Mouse (Mus musculus) lung, embryonic 16.5 days (tissue): ENCODE measurements around the gene Ociad2. TPM values are rescaled to one million over a fixed set of nuclear protein-coding genes. Genes with fewer than 3 reads are reported as not detected.
A peak's percentile ranks its signal among the peaks of the same experiment; 100 is the strongest.

ENCODE experiments used
- ATAC-seq: fragments of 200-750 bp; cut with Nextera tagmentation; 2 replicates; pipeline ENCODE4 v1.8.0; 2017; ENCODE audit warnings: low read depth, mild to moderate bottlenecking, moderate library complexity
- H3K27ac ChIP-seq: fragments of 300-500 bp; sonication (generic); 2 replicates; pipeline ENCODE4 v1.5.1; 2014; ENCODE audit warnings: mild to moderate bottlenecking, control low read depth, low read length
- H3K27me3 ChIP-seq: fragments of 300-500 bp; sonication (generic); 2 replicates; pipeline ENCODE4 v1.6.1; 2014; ENCODE audit warnings: low read depth, low read length, mixed read lengths; ENCODE audit not compliant: control insufficient read depth, insufficient read depth
- H3K36me3 ChIP-seq: fragments of 300-500 bp; sonication (generic); 2 replicates; pipeline ENCODE4 v1.6.1; 2014; ENCODE audit warnings: low read length; ENCODE audit not compliant: control insufficient read depth, insufficient read depth
- H3K4me1 ChIP-seq: fragments of 300-500 bp; sonication (generic); replicated peaks from 2 replicates; pipeline ENCODE4 v1.6.1; 2014; ENCODE audit warnings: low read length, mixed read lengths; ENCODE audit not compliant: control insufficient read depth, insufficient read depth
- H3K4me2 ChIP-seq: fragments of 300-500 bp; sonication (generic); 2 replicates; pipeline ENCODE4 v1.6.1; 2014; ENCODE audit warnings: low read depth, low read length, control low read depth
- H3K4me3 ChIP-seq: fragments of 300-500 bp; sonication (generic); 2 replicates; pipeline ENCODE4 v1.5.1; 2014; ENCODE audit warnings: mild to moderate bottlenecking, low read length, control low read depth
- H3K9ac ChIP-seq: fragments of 300-500 bp; sonication (generic); 2 replicates; pipeline ENCODE4 v1.6.1; 2014; ENCODE audit warnings: low read length, control low read depth
- H3K9me3 ChIP-seq: fragments of 300-500 bp; sonication (generic); 2 replicates; pipeline ENCODE4 v1.6.1; 2016; ENCODE audit warnings: low read length; ENCODE audit not compliant: control insufficient read depth
- WGBS: fragments of 180-500 bp; shearing (Covaris S2); extraction: QIAGEN DNeasy Blood & Tissue Kit; methylation state at CpG from one replicate; pipeline ENCODE4 v1.1.7; 2014; 5-methylcytosine and 5-hydroxymethylcytosine counted together
- polyA plus RNA-seq: library from polyadenylated mRNA; unstranded; fragments of >200 nt; fragmentation: Nextera tagmentation; extraction: Ambion mirVana; gene quantifications from 2 replicates; pipeline ENCODE4 v1.2.1, GENCODE M21; 2015

Ociad2 gene
- 43.5 and 53.4 TPM in 2 replicates for polyA plus RNA-seq

DNA sequence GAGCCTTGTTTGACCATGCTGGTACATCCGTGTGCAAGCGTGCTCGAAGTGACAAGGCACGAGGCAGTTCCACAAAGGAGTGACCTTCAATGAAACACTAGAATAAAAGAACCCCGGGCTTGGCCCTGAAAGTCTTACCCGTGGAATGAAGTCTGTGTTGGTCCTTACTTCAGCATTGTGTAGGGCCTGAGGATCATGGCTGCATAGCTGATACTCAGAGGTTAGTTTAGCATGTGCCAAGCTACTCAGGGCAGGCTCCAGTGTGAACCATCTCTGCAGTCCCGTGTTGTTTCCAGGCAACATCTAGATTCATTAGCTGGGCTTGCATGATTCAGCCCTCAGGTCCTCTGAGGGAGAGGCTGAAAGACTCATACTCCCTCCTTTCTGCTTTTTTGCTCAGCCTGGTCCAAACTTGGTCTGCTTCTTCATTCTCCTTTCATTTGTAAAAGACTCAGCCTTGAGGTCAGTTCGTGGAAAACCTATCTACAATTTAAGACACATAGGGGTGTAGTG is at the start of gene Ociad2:
TSS of gene Ociad2 (minus strand) at position 306 of the 513 bp plus-strand sequence.
- H3K27me3 ChIP-seq, result no peaks in the 10 kb centered on the region; the same call in 1 of the 2 replicates
- no peaks in the 10 kb centered on the region for H3K9me3 ChIP-seq
- no peak within 1 kb of the TSS for H3K4me3 ChIP-seq
- no peak within 1 kb of the TSS for H3K9ac ChIP-seq
- H3K36me3 ChIP-seq, result no peaks in the 10 kb centered on the region
- no peak within 1 kb of the TSS for H3K4me2 ChIP-seq
- peaks cover 2% of the 10 kb centered on the region; the same call in 1 of the 2 replicates for H3K4me1 ChIP-seq
- no peak within 1 kb of the TSS for H3K27ac ChIP-seq
- 77% methylated on average over 8 of the region's 8 CpGs for WGBS
- ATAC-seq, result no peak

DNA sequence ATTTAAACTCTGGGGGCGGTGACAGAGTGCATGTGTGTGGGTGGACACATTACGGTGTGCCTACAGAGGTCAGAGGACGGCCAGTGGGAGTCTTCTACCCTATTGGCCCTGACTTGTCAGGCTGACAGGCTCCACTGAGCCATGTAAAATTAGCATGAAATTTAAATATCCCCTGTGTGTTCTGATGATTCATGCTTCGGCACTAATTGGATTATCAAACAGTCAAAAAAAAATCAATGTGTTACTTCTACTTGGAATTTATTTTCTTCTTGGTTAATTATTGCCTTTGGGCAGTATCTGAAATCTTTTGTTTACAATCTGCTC is 42.8 kb upstream of the Ociad2 start:
- Histone ChIP-seq H3K4me1 (no peaks in the 10 kb centered on the region), H3K27ac (no peak overlapping the region), H3K9ac (no peak overlapping the region), H3K36me3 (no peaks in the 10 kb centered on the region), H3K4me2 (no peak overlapping the region), H3K4me3 (no peak overlapping the region), H3K27me3 (no peaks in the 10 kb centered on the region), H3K9me3 (no peaks in the 10 kb centered on the region)
- WGBS, result 64% methylated on average over 4 of the region's 4 CpGs
- ATAC-seq, result no peak

DNA sequence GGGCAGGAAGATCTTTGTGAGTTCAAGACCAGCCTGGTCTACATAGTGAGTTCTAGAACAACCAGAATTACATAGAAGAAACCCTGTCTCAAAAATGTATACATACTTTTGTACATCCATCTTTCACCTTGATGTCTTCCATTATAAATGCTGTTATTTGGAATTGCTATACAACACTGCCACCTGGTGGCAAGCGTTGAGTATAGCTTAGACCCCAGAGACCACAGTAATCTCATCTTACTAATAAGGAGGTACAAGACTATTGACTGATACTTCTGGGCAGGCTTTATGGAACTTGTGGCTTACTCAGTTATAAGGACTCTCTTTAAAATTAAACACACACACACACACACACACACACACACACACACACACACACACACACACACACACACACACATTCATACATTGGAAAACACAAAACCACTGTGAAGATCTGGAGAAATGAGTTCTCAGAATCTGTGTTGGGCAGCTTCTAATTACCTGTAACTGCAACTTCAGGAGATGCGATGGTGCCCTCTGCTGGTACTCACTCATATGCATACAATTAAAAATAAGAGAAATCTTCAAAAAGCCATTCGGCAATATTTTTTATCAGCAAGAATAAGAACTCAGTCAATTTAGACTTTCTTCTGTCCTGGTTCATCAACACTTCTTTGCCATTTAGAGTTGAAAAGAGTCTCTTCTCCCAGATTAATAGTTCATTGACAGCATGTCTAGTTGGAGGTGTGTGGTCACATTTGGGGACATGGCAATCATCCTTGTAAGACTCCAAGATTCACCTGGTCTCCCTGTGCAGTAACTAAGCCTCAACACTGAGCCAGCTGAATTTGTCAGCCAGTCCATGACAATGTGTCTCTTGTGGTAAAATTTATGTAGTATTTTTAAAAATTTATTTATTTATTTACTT is 42.2 kb upstream of the Ociad2 start:
- no peak for ATAC-seq
- Histone ChIP-seq H3K9ac (no peak overlapping the region), H3K9me3 (no peaks in the 10 kb centered on the region), H3K27me3 (no peaks in the 10 kb centered on the region), H3K27ac (no peak overlapping the region), H3K4me2 (no peak overlapping the region), H3K4me1 (no peaks in the 10 kb centered on the region), H3K36me3 (no peaks in the 10 kb centered on the region), H3K4me3 (no peak overlapping the region)
- 25% methylated on average over 3 of the region's 3 CpGs for WGBS

DNA sequence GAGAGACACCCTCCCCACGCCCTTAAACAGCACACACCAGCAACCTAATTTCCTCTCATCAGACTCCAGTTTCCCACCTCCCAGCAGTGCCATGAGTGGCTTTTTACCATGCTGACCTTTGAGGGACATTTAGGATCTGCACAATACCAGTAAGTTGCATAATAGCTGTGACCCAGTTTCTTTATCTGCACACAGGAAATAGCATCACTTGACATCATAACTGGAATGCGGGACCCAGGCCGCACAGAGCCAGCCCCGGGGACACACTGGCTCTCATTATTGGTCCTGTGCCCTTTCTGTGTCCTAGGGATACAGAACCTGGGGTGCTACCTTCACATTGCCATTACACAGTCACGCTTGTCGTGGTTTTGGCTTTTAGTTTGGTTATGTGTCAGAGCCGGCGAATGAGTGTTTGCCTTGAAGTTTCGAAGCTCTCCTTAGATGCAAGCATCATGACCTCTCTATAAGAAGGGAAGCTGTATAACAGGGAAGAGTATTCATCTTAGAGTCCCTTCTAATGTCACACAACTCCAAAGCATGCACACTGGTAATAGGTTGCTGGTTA is 41.2 kb upstream of the Ociad2 start:
- no peak overlapping the region for H3K4me2 ChIP-seq
- WGBS, result 62% methylated on average over 9 of the region's 9 CpGs
- ATAC-seq, result no peak

DNA sequence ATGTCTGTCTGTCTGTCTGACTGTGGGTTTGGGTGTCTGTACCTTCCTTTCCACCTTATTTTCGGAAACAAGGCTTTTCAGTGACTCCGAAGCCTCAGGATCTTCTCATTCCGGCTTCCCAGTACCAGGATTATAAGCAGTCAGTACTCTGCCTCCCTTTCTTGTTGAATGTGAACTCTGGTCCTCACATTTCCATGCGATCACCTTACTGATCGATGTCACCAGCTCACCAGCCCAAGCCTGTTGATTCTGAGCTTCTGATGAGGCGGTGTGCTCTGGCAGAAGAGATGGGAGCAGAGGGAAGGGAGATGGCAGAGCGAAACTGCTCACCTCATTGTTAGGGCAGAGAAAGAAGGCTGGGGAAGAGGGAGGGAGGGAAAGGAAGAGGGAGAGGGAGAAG is 40.7 kb upstream of the Ociad2 start:
- H3K36me3 ChIP-seq, result no peaks in the 10 kb centered on the region
- no peaks in the 10 kb centered on the region for H3K4me1 ChIP-seq
- H3K4me3 ChIP-seq, result no peak overlapping the region
- H3K9me3 ChIP-seq, result no peaks in the 10 kb centered on the region
- H3K27ac ChIP-seq, result no peak overlapping the region
- no peak overlapping the region for H3K9ac ChIP-seq
- no peaks in the 10 kb centered on the region for H3K27me3 ChIP-seq
- no peak overlapping the region for H3K4me2 ChIP-seq
- no peak for ATAC-seq
- WGBS, result 73% methylated on average over 6 of the region's 7 CpGs

More for the DNA sequence above, 41.2 kb upstream of the Ociad2 start:
- no peaks in the 10 kb centered on the region for H3K36me3 ChIP-seq
- H3K27me3 ChIP-seq, result no peaks in the 10 kb centered on the region
- H3K9ac ChIP-seq, result no peak overlapping the region
- H3K4me1 ChIP-seq, result no peaks in the 10 kb centered on the region
- H3K4me3 ChIP-seq, result no peak overlapping the region
- no peak overlapping the region for H3K27ac ChIP-seq
- no peaks in the 10 kb centered on the region for H3K9me3 ChIP-seq

DNA sequence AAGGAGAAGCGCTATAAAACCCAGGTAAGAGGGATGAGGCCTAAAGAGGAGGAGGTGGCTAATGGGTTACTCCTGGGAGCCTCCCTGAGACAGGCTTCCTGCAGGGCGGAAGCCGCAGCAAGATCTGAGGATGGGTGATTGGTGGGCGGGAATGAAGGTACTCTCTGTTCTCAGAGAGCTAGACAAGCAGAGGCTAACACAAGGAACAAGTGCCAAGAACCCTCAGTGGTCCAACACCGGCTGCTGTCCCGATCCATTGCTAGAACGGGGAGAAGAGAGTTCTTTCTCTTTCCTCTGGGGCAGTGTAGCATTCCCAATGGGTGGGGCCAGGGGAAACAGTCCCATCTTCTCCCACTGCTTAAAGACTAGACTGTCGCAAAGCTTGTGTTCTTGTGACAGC is 40.0 kb upstream of the Ociad2 start:
- H3K4me2 ChIP-seq, result no peak overlapping the region
- ATAC-seq, result no peak
- no peaks in the 10 kb centered on the region for H3K27me3 ChIP-seq
- no peaks in the 10 kb centered on the region for H3K9me3 ChIP-seq
- H3K36me3 ChIP-seq, result no peaks in the 10 kb centered on the region
- no peak overlapping the region for H3K4me3 ChIP-seq
- WGBS, result 48% methylated on average over 8 of the region's 8 CpGs
- no peak overlapping the region for H3K9ac ChIP-seq
- no peaks in the 10 kb centered on the region for H3K4me1 ChIP-seq
- H3K27ac ChIP-seq, result no peak overlapping the region

DNA sequence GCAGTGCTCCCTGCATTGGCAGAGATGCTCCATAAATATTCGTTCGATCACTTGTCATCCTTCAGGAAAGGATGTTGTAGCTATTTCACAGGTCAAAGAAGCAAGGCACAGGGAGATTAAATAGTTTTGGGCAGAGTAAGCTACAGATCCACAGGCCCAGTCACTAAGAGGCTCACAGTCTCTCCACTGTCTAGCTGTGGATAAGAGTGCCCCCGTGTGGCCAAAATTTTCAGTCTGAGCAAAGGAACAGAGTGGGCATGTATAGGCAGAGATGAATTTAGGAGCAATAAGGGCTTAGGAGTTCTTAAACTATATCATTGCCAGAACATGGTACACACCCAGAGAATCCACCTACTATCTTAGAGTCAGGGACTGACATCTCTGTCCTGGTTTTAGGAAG is 39.1 kb upstream of the Ociad2 start:
- no peaks in the 10 kb centered on the region for H3K36me3 ChIP-seq
- H3K4me2 ChIP-seq, result no peak overlapping the region
- H3K9ac ChIP-seq, result no peak overlapping the region
- ATAC-seq, result peak; percentile 83
- no peaks in the 10 kb centered on the region for H3K4me1 ChIP-seq
- no peaks in the 10 kb centered on the region for H3K27me3 ChIP-seq
- 23% methylated on average over 3 of the region's 3 CpGs for WGBS
- no peak overlapping the region for H3K27ac ChIP-seq
- H3K4me3 ChIP-seq, result no peak overlapping the region
- H3K9me3 ChIP-seq, result no peaks in the 10 kb centered on the region

DNA sequence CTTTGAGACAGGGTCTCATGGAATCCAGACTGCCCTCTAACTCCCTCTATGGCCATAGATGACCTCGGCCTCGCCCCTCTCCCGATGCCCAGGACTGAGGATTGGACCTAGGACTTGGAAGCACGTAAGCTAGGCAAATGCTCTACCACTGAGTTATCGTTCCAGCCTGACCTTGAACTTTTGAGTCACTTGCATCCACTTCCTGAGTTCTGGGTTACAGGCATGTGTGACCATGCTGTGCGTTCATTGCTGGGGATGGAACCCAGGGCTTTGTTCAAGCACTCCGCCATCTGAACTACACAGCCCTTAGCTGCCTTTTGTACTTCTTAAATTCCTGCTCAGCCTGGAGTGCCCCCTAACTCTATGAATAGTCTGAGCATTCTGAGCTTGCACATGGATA is 35.7 kb upstream of the Ociad2 start:
- H3K9ac ChIP-seq, result no peak overlapping the region
- no peak overlapping the region for H3K27ac ChIP-seq
- no peak overlapping the region for H3K4me2 ChIP-seq
- 81% methylated on average over 7 of the region's 7 CpGs for WGBS
- H3K4me1 ChIP-seq, result no peaks in the 10 kb centered on the region
- no peak overlapping the region for H3K4me3 ChIP-seq
- no peaks in the 10 kb centered on the region for H3K9me3 ChIP-seq
- H3K27me3 ChIP-seq, result no peaks in the 10 kb centered on the region
- H3K36me3 ChIP-seq, result no peaks in the 10 kb centered on the region
- ATAC-seq, result no peak

DNA sequence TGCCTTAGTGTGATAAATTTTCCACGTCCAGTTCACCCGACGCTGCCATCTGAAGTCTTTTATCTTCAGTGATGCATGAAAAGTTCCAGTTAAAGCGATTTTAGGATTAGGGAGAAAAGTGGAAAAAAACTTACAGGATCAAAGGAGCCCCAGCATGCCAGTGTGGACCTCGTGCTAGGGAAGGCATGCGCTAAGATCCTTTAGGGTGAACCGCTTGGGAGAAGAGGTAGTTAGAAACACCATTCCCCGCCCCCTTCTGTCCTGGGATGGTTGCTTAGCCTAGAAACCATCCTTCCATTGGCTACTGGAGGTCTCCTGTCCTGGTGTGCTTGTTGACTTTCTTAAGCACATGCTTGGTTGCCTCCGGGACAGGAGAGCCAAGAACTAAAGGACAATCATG is 35.2 kb upstream of the Ociad2 start:
- Histone ChIP-seq H3K36me3 (no peaks in the 10 kb centered on the region), H3K4me1 (no peaks in the 10 kb centered on the region), H3K27me3 (no peaks in the 10 kb centered on the region), H3K27ac (no peak overlapping the region), H3K4me2 (no peak overlapping the region), H3K9ac (no peak overlapping the region), H3K4me3 (no peak overlapping the region), H3K9me3 (no peaks in the 10 kb centered on the region)
- 66% methylated on average over 9 of the region's 9 CpGs for WGBS
- ATAC-seq, result no peak
